Mouse (Mus musculus) cerebellum, adult (tissue): ENCODE results near the gene Kcnc3.
A peak's percentile ranks its signal among the peaks of the same experiment; 100 is the strongest.

ENCODE experiments used
- ATAC-seq: cut with Nextera tagmentation; 2 replicates; pipeline ENCODE4 v1.9.2; 2017; ENCODE audit warnings: mild to moderate bottlenecking, moderate library complexity, mixed read lengths; ENCODE audit not compliant: insufficient number of reproducible peaks, low FRiP score, low TSS enrichment

The Kcnc3 gene

GRCm38 (mm10) chr7:44590402-44591347 lies at the start of gene Kcnc3:
Gene Kcnc3 (plus strand): TSS chr7:44590664.
- peak; percentile 54 for ATAC-seq

- ATAC-seq, result no peak
Observed at GRCm38 (mm10) chr7:44542555-44542954, 47.9 kb upstream of the Kcnc3 start.

GRCm38 (mm10) chr7:44543071-44543470 lies 47.4 kb upstream of the Kcnc3 start:
- ATAC-seq, result no peak

- ATAC-seq, result no peak
Observed at GRCm38 (mm10) chr7:44546274-44546673, 44.2 kb upstream of the Kcnc3 start.

GRCm38 (mm10) chr7:44547041-44547440 lies 43.4 kb upstream of the Kcnc3 start:
- no peak for ATAC-seq

GRCm38 (mm10) chr7:44547725-44548124 lies 42.7 kb upstream of the Kcnc3 start:
- ATAC-seq, result no peak

GRCm38 (mm10) chr7:44548497-44549087 lies 41.9 kb upstream of the Kcnc3 start, which contains the start of gene Pold1:
Gene Pold1 (minus strand): TSS chr7:44548849.
- peak; percentile 89 for ATAC-seq

GRCm38 (mm10) chr7:44549621-44550408 lies 40.6 kb upstream of the Kcnc3 start:
- ATAC-seq, result no peak

- ATAC-seq, result no peak
Observed at GRCm38 (mm10) chr7:44550409-44550678, 40.1 kb upstream of the Kcnc3 start.

GRCm38 (mm10) chr7:44551301-44551700 lies 39.2 kb upstream of the Kcnc3 start:
- no peak for ATAC-seq

- no peak for ATAC-seq
Observed at GRCm38 (mm10) chr7:44551731-44552130, 38.7 kb upstream of the Kcnc3 start.

- no peak for ATAC-seq
Observed at GRCm38 (mm10) chr7:44552141-44552908, 38.1 kb upstream of the Kcnc3 start.

GRCm38 (mm10) chr7:44553196-44553764 lies 37.2 kb upstream of the Kcnc3 start:
- ATAC-seq, result no peak

GRCm38 (mm10) chr7:44553826-44554225 lies 36.6 kb upstream of the Kcnc3 start, which contains the start of gene Nr1h2:
Gene Nr1h2 (minus strand): TSS chr7:44553951.
- ATAC-seq, result peak; percentile 63; the same call in 1 of the 2 replicates

GRCm38 (mm10) chr7:44557629-44558028 lies 32.8 kb upstream of the Kcnc3 start:
- ATAC-seq, result no peak

GRCm38 (mm10) chr7:44560435-44561400 lies 29.7 kb upstream of the Kcnc3 start:
- no peak; the same call in 1 of the 2 replicates for ATAC-seq

- no peak for ATAC-seq
Observed at GRCm38 (mm10) chr7:44563284-44563683, 27.2 kb upstream of the Kcnc3 start.

- ATAC-seq, result no peak
Observed at GRCm38 (mm10) chr7:44564486-44564885, 26.0 kb upstream of the Kcnc3 start.

GRCm38 (mm10) chr7:44565414-44565813 lies 25.1 kb upstream of the Kcnc3 start:
- ATAC-seq, result no peak
